Mouse (Mus musculus) kidney, postnatal 10 days (tissue): ENCODE measurements around the gene Lgi2.

Experiments
- DNase-seq: peaks from one replicate; pipeline ENCODE4 v3.0.0; 2021; ENCODE audit warnings: mixed read lengths

The Lgi2 gene

GRCm38 (mm10) chr5:52534798-52535590, 31.3 kb downstream of the Lgi2 start:
- DNase-seq = no peak

GRCm38 (mm10) chr5:52533705-52534104, 32.6 kb downstream of the Lgi2 start:
- no peak for DNase-seq

- no peak for DNase-seq
Measured at GRCm38 (mm10) chr5:52528545-52528944, 37.7 kb downstream of the Lgi2 start.

GRCm38 (mm10) chr5:52526324-52526986, 39.8 kb downstream of the Lgi2 start:
- no peak for DNase-seq

GRCm38 (mm10) chr5:52524207-52524606, 42.1 kb downstream of the Lgi2 start:
- peak; percentile 65 for DNase-seq

- no peak for DNase-seq
Measured at GRCm38 (mm10) chr5:52519921-52520320, 46.3 kb downstream of the Lgi2 start.

- no peak for DNase-seq
Measured at GRCm38 (mm10) chr5:52516072-52516476, 50.2 kb downstream of the Lgi2 start.

GRCm38 (mm10) chr5:52515246-52516021, 50.8 kb downstream of the Lgi2 start:
- peak; percentile 84 for DNase-seq

GRCm38 (mm10) chr5:52511089-52511488, 55.2 kb downstream of the Lgi2 start:
- DNase-seq = no peak

GRCm38 (mm10) chr5:52509416-52509815, 56.8 kb downstream of the Lgi2 start:
- no peak for DNase-seq

GRCm38 (mm10) chr5:52504666-52505065, 61.6 kb downstream of the Lgi2 start:
- DNase-seq = no peak

GRCm38 (mm10) chr5:52504148-52504547, 62.1 kb downstream of the Lgi2 start:
- DNase-seq = no peak

GRCm38 (mm10) chr5:52495671-52496070, 70.6 kb downstream of the Lgi2 start:
- DNase-seq = no peak

- DNase-seq = no peak
Measured at GRCm38 (mm10) chr5:52491496-52491895, 74.8 kb downstream of the Lgi2 start.

GRCm38 (mm10) chr5:52487559-52488430, 78.5 kb downstream of the Lgi2 start:
- DNase-seq = no peak
